Mouse (Mus musculus): Measurements from ENCODE around the gene Treml2.

DNA sequence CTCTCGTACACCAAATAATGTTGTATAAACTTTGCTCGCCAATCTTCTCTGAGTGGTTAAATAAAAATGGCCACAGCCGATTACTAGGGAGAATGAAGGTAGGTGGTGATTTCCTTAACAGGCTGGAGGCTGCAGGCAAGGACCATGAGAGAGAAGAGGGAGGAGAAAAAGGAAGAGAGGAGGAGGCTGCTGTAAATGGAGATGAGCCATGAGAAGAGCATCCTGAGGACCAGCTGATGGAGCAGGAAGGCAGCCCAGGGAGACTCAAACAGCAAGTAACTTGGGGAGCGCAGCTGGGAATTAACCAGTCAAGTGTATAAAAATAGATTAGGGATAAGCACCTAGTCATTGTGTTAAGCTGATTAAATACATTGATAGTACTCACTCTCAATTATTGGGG, 34.9 kb downstream of the Treml2 start:
- TF ChIP-seq CTCF (IDR thresholded peaks at IDR 0.05; ENCODE audit: low read depth, low read length), result no peak
- no peak for TF ChIP-seq POLR2AphosphoS5 (IDR thresholded peaks at IDR 0.05; ENCODE audit: insufficient replicate concordance, low read depth, low read length)
- TF ChIP-seq GATA1 (IDR thresholded peaks at IDR 0.05; ENCODE audit: borderline replicate concordance, low read length), result no peak
